Mouse (Mus musculus): Measurements from ENCODE around the gene Olfr1198.

Gene Olfr1198

DNA sequence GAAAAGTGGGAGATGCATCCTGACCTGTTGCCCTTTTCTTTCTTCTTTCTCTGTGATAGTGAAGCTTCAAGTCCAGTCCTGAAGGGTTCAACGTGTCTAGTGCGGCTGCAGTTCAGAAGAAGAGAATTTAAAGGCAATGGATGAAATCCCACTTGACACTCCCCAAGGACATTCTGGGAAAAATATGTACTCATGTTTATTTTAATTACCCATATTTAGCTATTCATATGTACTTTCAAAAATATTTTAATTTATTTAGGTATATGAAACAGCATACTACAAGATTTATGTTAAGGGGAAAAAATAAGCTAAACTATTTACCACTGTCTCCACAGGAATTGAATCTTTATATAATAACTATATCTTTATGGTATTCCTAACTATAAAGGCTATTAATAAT, at the start of gene Olfr1198:
Olfr1198 (minus strand) TSS at position 101 of the 400 bp plus-strand sequence.
- no peak for DNase-seq (ENCODE audit: low spot score in 2 of 2)

DNA sequence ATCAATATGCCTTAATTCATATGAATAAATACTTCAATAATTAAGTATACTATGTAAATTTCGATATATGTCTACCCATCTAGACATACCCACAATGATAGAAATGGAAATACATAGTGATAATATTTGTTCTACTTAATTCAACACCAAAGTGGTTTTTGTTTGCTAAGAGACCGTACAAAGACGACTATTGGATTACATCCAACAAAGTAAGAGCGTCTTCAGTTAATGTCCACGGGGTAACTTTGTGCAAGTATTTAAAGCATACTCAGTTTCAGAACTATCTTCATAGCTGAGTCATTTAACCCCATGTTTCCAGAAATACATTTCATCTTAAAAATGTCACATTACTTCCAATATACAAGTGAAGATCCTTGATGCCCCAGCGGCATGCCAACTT, 41.6 kb upstream of the Olfr1198 start, which contains the start of gene Olfr1201:
Olfr1201 (plus strand) TSS at position 301 of the 400 bp plus-strand sequence.
- DNase-seq (ENCODE audit: low spot score in 2 of 2) = no peak

DNA sequence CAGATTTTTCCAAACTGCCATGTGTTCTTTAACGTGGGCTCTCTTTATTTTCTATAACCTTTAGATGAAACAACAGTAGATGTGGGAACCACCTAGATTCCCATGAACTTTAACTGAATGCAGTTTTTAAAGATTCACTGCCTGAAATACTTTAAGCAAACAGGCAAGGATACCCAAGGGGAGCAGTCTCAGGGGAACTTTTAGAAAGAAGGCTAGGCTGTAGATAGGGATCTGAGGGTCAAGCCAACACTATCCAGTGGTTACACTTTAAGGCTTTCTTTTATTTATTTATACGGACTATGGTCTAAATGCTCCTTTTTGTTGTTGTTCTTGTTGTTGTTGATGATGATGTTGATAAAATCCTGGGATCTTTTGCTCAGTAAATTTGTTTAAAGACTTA, 19.2 kb upstream of the Olfr1198 start, which contains the start of gene Olfr1200:
Olfr1200 (minus strand) TSS at position 101 of the 400 bp plus-strand sequence.
- DNase-seq (ENCODE audit: low spot score in 2 of 2) = no peak

DNA sequence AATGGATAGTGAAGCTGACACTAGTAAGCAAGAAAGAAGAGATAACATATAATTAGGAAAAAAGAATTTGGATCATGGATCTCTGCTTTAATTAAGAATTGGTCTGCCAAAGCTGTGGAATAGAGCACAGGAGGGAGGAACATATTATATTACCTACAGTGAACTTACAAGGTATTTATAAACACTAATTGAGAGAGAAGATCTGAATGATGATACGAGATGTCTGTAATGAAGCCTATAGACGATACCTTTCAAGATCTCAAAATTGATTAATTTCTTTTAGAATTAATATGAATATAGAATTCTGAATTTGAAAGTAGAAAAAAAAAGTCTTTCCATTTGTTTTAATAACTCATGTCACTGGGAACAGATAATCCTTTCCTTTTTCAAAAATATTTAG, 9.2 kb upstream of the Olfr1198 start, which contains the start of gene Olfr1199:
Olfr1199 (minus strand) TSS at position 101 of the 400 bp plus-strand sequence.
- no peak for DNase-seq (ENCODE audit: low spot score in 2 of 2)

DNA sequence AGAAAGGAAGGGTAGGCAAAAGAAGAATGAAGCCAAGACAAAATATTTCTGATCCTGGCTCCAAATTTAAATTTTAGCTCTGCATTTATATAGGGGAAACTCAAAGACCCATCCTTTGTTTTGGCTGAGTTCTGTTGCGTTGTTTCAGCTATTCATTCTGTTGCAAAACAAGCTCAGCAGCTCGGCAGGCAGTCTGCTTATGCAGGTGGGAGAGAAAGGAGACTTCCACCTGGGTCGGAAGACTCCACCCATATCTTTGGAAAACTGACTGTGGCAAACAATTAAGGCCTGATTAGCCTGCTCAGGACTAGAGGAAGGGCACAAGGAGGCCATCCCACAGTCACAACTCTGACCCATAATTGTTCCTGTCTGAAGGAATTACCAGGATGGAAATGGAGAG, 7.8 kb downstream of the Olfr1198 start:
- no peak for DNase-seq (ENCODE audit: low spot score in 2 of 2)

DNA sequence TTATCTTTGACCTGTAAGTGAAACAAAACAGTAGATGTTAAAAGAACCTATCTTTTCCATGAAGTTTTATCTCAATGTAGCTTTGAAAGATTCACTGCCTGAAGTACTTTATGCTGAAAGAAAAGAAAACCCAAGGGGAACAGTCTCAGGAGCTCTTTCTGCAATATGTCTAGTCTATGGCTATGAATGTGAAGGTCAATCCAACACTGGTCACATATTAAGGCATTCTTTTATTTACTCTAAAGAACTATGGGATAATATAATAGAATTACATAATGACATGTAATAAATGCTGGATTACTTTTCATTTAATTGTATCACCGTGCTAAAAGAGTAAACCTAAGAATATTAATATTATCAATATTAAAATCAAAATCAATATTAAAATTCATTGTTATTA, 18.9 kb downstream of the Olfr1198 start, which contains the start of gene Olfr1197:
Olfr1197 (minus strand) TSS at position 101 of the 400 bp plus-strand sequence.
- no peak for DNase-seq (ENCODE audit: low spot score in 2 of 2)

DNA sequence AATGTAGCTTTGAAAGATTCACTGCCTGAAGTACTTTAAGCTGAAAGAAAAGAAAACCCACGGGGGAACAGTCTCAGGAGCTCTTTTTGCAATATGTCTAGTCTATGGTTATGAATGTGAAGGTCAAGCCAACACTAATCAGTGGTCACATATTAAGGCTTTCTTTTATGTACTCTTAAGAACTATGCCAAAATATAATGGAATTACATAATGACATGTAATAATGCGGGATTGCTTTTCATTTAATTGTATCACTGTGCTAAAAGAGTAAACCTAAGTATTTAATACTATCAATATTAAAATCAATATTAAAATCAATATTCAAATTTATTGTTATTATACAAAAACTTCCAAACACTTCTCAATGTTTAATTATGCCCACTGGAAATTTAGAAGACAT, 46.7 kb downstream of the Olfr1198 start, which contains the start of gene Olfr1196:
Olfr1196 (minus strand) TSS at position 101 of the 400 bp plus-strand sequence.
- DNase-seq (ENCODE audit: low spot score in 2 of 2) = no peak

Measured in urinary bladder, postnatal 4 days (tissue).